Mouse (Mus musculus): ENCODE data around the gene Olfr545. TPM values are rescaled to one million over a fixed set of nuclear protein-coding genes. Genes with fewer than 3 reads are reported as not detected.

Gene Olfr545
- polyA plus RNA-seq, 1 experiment from 2014 or later: not detected

DNA sequence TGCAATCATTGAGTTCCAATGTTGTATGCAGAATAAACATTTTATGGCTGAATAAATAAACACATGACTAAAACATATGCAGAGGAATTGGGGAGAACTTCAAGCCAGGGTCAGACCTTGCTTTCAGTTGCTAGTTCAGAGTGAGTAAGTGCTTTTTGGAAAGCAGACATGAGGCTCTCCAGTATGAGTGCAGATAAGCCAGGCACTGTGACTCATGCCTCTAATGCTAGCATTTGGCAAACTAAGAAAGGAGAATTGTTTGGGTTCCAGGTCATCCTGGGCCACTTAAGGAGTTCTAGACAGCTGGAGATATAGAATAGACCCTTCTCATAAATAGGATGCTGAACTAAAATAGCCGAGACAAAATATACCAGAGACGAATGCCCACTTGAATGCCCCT is 15.7 kb downstream of the Olfr545 start:
- DNase-seq (no peak), ATAC-seq (no peak)
- Histone ChIP-seq H3K27me3 (ENCODE audit: insufficient read depth, low read length) (no peaks in the 10 kb centered on the region), H3K36me3 (replicated peaks; ENCODE audit: insufficient read depth, low read length) (no peaks in the 10 kb centered on the region), H3K27ac (ENCODE audit: low read depth) (no peak overlapping the region), H3K4me2 (ENCODE audit: low read depth, low read length) (no peak overlapping the region), H3K9ac (replicated peaks) (no peak overlapping the region), H3K9me3 (ENCODE audit: low read length) (no peaks in the 10 kb centered on the region), H3K4me3 (ENCODE audit: low read depth, low read length) (no peak overlapping the region), H3K4me1 (ENCODE audit: insufficient read depth) (0 out of 2 replicates have a peak, but pooled peaks cover 5% of the 10 kb centered on the region)
- TF ChIP-seq CTCF (IDR thresholded peaks at IDR 0.05; ENCODE audit: low read depth): no peak
- TF ChIP-seq EP300 (IDR thresholded peaks at IDR 0.05; ENCODE audit: low read depth): no peak
- WGBS (ENCODE audit: insufficient replicate concordance): 84% methylated on average over 2 of the region's 2 CpGs

DNA sequence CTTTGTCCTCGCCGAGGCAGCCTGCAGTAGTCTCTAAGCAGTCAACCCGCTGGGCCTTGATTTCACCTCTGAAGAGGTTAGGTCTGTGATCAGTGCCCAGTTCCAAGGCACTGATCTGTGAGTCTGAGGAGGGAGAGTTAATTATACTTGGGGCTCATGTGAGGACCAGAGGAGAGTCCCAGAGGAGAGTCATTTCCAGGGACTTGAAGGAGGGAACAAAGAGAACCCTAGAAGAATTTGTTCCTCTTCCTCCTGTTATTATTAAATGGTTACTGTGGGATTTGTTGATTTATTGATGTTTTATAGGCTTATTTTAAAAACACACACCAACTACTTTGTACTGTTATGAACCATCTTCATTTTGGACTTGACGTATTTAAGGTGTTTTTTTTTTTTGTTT is 17.8 kb downstream of the Olfr545 start, which contains the start of gene Olfr543:
Gene Olfr543 (minus strand): TSS at position 101 of the 400 bp plus-strand sequence.
- no peak within 1 kb of the TSS for H3K4me3 ChIP-seq (ENCODE audit: low read depth, low read length)
- no peak within 1 kb of the TSS for H3K4me2 ChIP-seq (ENCODE audit: low read depth, low read length)
- H3K27ac ChIP-seq (ENCODE audit: low read depth): no peak within 1 kb of the TSS
- 85% methylated on average over 4 of the region's 4 CpGs for WGBS (ENCODE audit: insufficient replicate concordance)
- H3K27me3 ChIP-seq (ENCODE audit: insufficient read depth, low read length): no peaks in the 10 kb centered on the region
- no peaks in the 10 kb centered on the region for H3K9me3 ChIP-seq (ENCODE audit: low read length)
- no peak within 1 kb of the TSS for H3K9ac ChIP-seq (replicated peaks)
- H3K4me1 ChIP-seq (ENCODE audit: insufficient read depth): 0 out of 2 replicates have a peak, but pooled peaks cover 5% of the 10 kb centered on the region
- TF ChIP-seq EP300 (IDR thresholded peaks at IDR 0.05; ENCODE audit: low read depth) (no peak), CTCF (IDR thresholded peaks at IDR 0.05; ENCODE audit: low read depth) (no peak)
- ATAC-seq: no peak
- DNase-seq: no peak
- no peaks in the 10 kb centered on the region for H3K36me3 ChIP-seq (replicated peaks; ENCODE audit: insufficient read depth, low read length)

DNA sequence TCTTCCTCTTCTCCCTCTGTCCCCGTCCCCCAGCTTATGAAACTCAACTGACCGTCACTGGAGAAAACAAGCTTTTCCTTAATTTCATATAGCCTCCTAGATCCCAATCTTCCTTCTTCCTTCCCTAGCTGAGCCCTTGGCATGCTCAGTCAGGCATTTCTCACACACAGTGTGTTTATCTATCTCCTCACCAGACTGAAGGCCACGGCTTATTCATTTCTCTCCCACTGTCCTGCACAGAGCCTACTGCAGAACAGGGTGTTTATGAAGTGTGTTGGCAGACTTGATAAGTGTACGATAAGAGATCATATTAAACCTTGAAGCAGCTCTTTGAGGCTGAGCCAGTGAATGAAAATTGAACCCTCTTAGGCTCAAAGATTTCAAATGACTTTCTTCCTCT is 18.6 kb downstream of the Olfr545 start:
- ATAC-seq (no peak), DNase-seq (no peak)
- Histone ChIP-seq H3K9ac (replicated peaks) (no peak overlapping the region), H3K36me3 (replicated peaks; ENCODE audit: insufficient read depth, low read length) (no peaks in the 10 kb centered on the region), H3K4me2 (ENCODE audit: low read depth, low read length) (no peak overlapping the region), H3K27ac (ENCODE audit: low read depth) (no peak overlapping the region), H3K4me3 (ENCODE audit: low read depth, low read length) (no peak overlapping the region), H3K4me1 (ENCODE audit: insufficient read depth) (no peaks in the 10 kb centered on the region), H3K27me3 (ENCODE audit: insufficient read depth, low read length) (no peaks in the 10 kb centered on the region), H3K9me3 (ENCODE audit: low read length) (no peaks in the 10 kb centered on the region)
- WGBS (ENCODE audit: insufficient replicate concordance): 66% methylated on average over 4 of the region's 4 CpGs
- TF ChIP-seq EP300 (IDR thresholded peaks at IDR 0.05; ENCODE audit: low read depth): no peak
- no peak for TF ChIP-seq CTCF (IDR thresholded peaks at IDR 0.05; ENCODE audit: low read depth)

DNA sequence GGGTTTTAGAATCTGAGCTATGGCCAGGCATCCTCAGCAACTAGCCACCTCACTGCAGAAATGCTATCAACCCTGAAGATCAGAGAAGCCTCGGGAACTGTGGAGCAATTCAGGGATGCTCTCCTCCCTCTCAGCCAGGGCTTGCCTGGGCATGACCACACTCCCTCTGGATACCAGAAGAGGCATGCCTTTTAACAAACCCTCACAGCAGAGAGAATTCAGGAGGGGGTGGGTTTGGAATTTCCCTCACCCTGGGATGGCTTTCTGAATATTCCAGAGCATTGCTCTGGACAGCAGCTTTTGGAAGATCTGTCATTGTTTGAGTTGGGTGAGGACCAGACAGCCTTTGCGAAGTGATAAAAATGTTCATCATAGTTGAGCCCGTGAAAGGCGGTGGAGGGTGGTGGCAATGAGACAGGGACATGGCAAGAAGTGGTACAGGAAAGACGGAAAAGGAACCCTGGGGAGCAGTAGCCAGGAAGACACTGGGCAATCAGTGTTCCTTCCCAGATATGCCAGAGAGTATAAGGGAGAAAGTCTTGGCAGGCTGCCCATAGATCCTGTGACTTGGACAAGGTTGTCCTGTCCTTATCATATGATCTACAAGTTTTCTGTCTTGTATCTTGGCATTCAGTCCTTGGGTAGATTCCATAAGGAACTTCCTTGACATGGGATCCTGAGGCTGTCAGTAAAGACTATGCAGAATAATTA is 19.9 kb downstream of the Olfr545 start:
- DNase-seq: no peak
- no peaks in the 10 kb centered on the region for H3K4me1 ChIP-seq (ENCODE audit: insufficient read depth)
- no peaks in the 10 kb centered on the region for H3K36me3 ChIP-seq (replicated peaks; ENCODE audit: insufficient read depth, low read length)
- 62% methylated on average over 5 of the region's 5 CpGs for WGBS (ENCODE audit: insufficient replicate concordance)
- no peak overlapping the region for H3K9ac ChIP-seq (replicated peaks)
- H3K27ac ChIP-seq (ENCODE audit: low read depth): no peak overlapping the region
- no peaks in the 10 kb centered on the region for H3K27me3 ChIP-seq (ENCODE audit: insufficient read depth, low read length)
- no peak overlapping the region for H3K4me3 ChIP-seq (ENCODE audit: low read depth, low read length)
- H3K9me3 ChIP-seq (ENCODE audit: low read length): no peaks in the 10 kb centered on the region
- H3K4me2 ChIP-seq (ENCODE audit: low read depth, low read length): no peak overlapping the region
- no peak for TF ChIP-seq CTCF (IDR thresholded peaks at IDR 0.05; ENCODE audit: low read depth)
- no peak for ATAC-seq

DNA sequence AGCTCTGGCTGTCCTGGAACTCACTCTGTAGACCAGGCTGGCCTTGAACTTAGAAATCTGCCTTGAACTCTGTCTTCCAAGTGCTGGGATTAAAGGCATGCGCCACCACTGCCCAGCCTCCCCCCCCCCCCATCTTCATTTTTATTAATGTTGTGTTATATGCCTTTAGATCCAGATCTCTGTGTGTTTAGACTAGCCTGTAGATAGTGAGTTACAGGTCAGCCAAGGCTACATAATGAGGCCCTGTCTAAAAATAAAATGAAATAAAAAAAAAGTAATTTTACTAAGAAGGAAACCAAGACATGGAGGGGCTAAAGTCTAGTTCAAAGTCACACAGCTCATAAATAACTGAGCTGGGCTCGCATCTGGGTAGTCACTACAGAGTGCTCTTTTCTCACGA is 20.4 kb downstream of the Olfr545 start:
- H3K27ac ChIP-seq (ENCODE audit: low read depth): no peak overlapping the region
- H3K36me3 ChIP-seq (replicated peaks; ENCODE audit: insufficient read depth, low read length): no peaks in the 10 kb centered on the region
- H3K27me3 ChIP-seq (ENCODE audit: insufficient read depth, low read length): no peaks in the 10 kb centered on the region
- no peaks in the 10 kb centered on the region for H3K9me3 ChIP-seq (ENCODE audit: low read length)
- WGBS (ENCODE audit: insufficient replicate concordance): 81% methylated on average over 3 of the region's 3 CpGs
- no peak overlapping the region for H3K9ac ChIP-seq (replicated peaks)
- no peak overlapping the region for H3K4me2 ChIP-seq (ENCODE audit: low read depth, low read length)
- H3K4me1 ChIP-seq (ENCODE audit: insufficient read depth): no peaks in the 10 kb centered on the region
- no peak for TF ChIP-seq EP300 (IDR thresholded peaks at IDR 0.05; ENCODE audit: low read depth)
- no peak for TF ChIP-seq CTCF (IDR thresholded peaks at IDR 0.05; ENCODE audit: low read depth)
- no peak for ATAC-seq
- no peak overlapping the region for H3K4me3 ChIP-seq (ENCODE audit: low read depth, low read length)
- no peak for DNase-seq

DNA sequence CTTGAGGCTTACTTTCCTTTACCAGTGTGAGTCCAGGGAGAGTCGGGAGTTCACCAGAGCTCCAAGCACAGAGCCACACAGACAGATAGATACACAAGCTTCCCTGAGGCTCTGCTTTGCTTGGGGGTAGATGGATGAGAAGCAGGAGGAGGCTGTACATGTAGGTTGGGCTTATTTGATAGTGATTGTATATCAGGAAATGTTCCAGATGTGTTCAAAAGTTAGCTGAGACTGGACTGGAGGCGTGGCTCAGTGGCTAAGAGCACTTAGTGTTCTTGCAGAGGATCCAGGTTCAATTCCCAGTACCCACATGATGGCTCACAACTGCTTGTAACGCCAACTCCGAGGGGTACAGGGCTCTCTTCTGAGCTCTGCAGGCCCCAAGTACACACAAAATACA is 20.9 kb downstream of the Olfr545 start:
- ATAC-seq: no peak
- no peaks in the 10 kb centered on the region for H3K36me3 ChIP-seq (replicated peaks; ENCODE audit: insufficient read depth, low read length)
- WGBS (ENCODE audit: insufficient replicate concordance): 67% methylated on average over 4 of the region's 4 CpGs
- no peak overlapping the region for H3K4me2 ChIP-seq (ENCODE audit: low read depth, low read length)
- no peak overlapping the region for H3K27ac ChIP-seq (ENCODE audit: low read depth)
- H3K9ac ChIP-seq (replicated peaks): no peak overlapping the region
- H3K9me3 ChIP-seq (ENCODE audit: low read length): no peaks in the 10 kb centered on the region
- DNase-seq: no peak
- H3K4me3 ChIP-seq (ENCODE audit: low read depth, low read length): no peak overlapping the region
- no peaks in the 10 kb centered on the region for H3K27me3 ChIP-seq (ENCODE audit: insufficient read depth, low read length)
- no peak for TF ChIP-seq EP300 (IDR thresholded peaks at IDR 0.05; ENCODE audit: low read depth)
- TF ChIP-seq CTCF (IDR thresholded peaks at IDR 0.05; ENCODE audit: low read depth): no peak
- H3K4me1 ChIP-seq (ENCODE audit: insufficient read depth): no peaks in the 10 kb centered on the region

Measured in liver, postnatal 0 days (tissue).